Mouse (Mus musculus) cortical plate, adult 2 months (tissue): Measurements from ENCODE around the gene Usp4. TPM values are rescaled to one million over a fixed set of nuclear protein-coding genes. Genes with fewer than 3 reads are reported as not detected.

ENCODE experiments used
- H3K27ac ChIP-seq: fragments of 200-500 bp; 2 replicates; pipeline ENCODE4 v1.5.1; 2012; ENCODE audit warnings: low read length, control low read depth, inconsistent platforms; ENCODE audit not compliant: insufficient read depth
- H3K4me1 ChIP-seq: fragments of 200-500 bp; 2 replicates; pipeline ENCODE4 v1.6.1; 2011; ENCODE audit warnings: low read length; ENCODE audit not compliant: control insufficient read depth, insufficient read depth
- H3K4me3 ChIP-seq: fragments of 200-500 bp; 2 replicates; pipeline ENCODE4 v1.5.1; 2011; ENCODE audit warnings: mild to moderate bottlenecking, low read length, control low read depth; ENCODE audit not compliant: insufficient read depth
- CTCF ChIP-seq: fragments of 200-500 bp; IDR thresholded peaks from 2 replicates; pipeline ENCODE4 v1.5.1; 2011; ENCODE audit warnings: mild to moderate bottlenecking, control low read depth, low read length; ENCODE audit not compliant: insufficient read depth; ENCODE audit errors: extremely low read depth
- POLR2A ChIP-seq: fragments of 200-500 bp; IDR thresholded peaks from 2 replicates; pipeline ENCODE4 v1.6.1; 2011; ENCODE audit warnings: mild to moderate bottlenecking, low read length, control low read depth; ENCODE audit not compliant: insufficient read depth; ENCODE audit errors: extremely low read depth
- polyA plus RNA-seq: library from polyadenylated mRNA; depleted of rRNA; stranded (reverse); fragments of >200 nt; gene quantifications from 2 replicates; pipeline ENCODE4 v1.2.3, GENCODE M21; 2012; rRNA removed

Gene Usp4
- polyA plus RNA-seq, 1 experiment = 116 TPM

DNA sequence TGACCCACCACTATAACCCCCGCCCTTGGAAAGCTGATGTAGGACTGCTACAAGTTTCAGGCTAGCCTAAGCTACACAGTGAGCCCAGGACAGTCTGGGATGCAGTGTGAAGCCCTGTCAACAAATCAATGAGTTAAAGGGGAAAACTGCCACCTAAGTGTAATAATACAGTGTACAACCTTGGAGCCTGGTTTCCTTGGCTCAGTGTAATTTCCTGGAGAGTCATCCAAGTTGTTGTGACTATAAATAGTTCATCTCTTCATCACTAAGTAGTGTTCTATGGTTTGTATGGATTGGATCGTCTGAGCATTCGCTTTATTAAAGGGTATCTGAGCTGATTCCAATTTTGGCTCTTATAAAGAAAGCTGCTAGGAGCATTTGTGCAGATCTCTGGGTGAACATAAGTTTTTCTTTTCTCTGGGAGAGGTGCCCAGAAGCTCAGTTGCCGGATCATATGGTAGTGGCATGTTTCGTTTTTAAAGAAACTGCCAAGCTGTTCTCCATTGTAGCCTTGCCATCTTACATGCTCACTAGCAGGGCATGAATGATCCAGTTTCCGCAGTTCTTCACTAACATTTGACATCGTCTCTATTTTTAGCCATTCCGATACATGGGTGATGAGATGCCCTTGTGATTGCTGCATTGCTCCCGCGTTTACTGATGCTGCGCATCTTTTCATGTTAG lies 93.7 kb downstream of the Usp4 start:
- Histone ChIP-seq H3K4me3 (no peak overlapping the region), H3K27ac (no peak overlapping the region), H3K4me1 (peaks cover 6% of the 10 kb centered on the region)
- TF ChIP-seq POLR2A = no peak
- TF ChIP-seq CTCF = no peak

Other genes starting within 250 kb of the Usp4 start
- 105 and 106 TPM in 2 replicates for gene Bsn, start 157.5 kb upstream of the Usp4 start, polyA plus RNA-seq
- 31.2 and 33.5 TPM in 2 replicates for gene Dag1, start 83.9 kb upstream of the Usp4 start, polyA plus RNA-seq
- 101 and 102 TPM in 2 replicates for gene Nicn1, start 57.4 kb upstream of the Usp4 start, polyA plus RNA-seq
- gene Amt, start 51.0 kb upstream of the Usp4 start, polyA plus RNA-seq = 54.1 and 55.0 TPM in 2 replicates
- 167 and 176 TPM in 2 replicates for gene Rhoa, start 41.7 kb upstream of the Usp4 start, polyA plus RNA-seq
- gene Tcta, start 41.7 kb upstream of the Usp4 start, polyA plus RNA-seq = 53.0 and 55.6 TPM in 2 replicates
- 258 and 294 TPM in 2 replicates for gene Gpx1, start 8.9 kb upstream of the Usp4 start, polyA plus RNA-seq
- gene 1700102P08Rik, start 45.0 kb downstream of the Usp4 start, polyA plus RNA-seq = 1.1 TPM in 2 replicates
- gene Ccdc36, start 80.6 kb downstream of the Usp4 start, polyA plus RNA-seq = 0.33 and 0.66 TPM in 2 replicates
- gene BC048562, start 88.6 kb downstream of the Usp4 start, polyA plus RNA-seq = not detected in 2 replicates
- 19.9 and 22.3 TPM in 2 replicates for gene Ccdc71, start 112.7 kb downstream of the Usp4 start, polyA plus RNA-seq
- 44.9 and 46.1 TPM in 2 replicates for gene Klhdc8b, start 113.7 kb downstream of the Usp4 start, polyA plus RNA-seq
- gene Lamb2, start 131.9 kb downstream of the Usp4 start, polyA plus RNA-seq = 31.6 and 34.2 TPM in 2 replicates
- 169 and 173 TPM in 2 replicates for gene Usp19, start 142.7 kb downstream of the Usp4 start, polyA plus RNA-seq
- 110 TPM in 2 replicates for gene Qars, start 159.9 kb downstream of the Usp4 start, polyA plus RNA-seq
- 110 and 111 TPM in 2 replicates for gene Qrich1, start 169.0 kb downstream of the Usp4 start, polyA plus RNA-seq
- 62.2 and 63.6 TPM in 2 replicates for gene Impdh2, start 212.4 kb downstream of the Usp4 start, polyA plus RNA-seq
- 69.6 and 71.9 TPM in 2 replicates for gene Ndufaf3, start 219.6 kb downstream of the Usp4 start, polyA plus RNA-seq
- 224 and 245 TPM in 2 replicates for gene Dalrd3, start 222.0 kb downstream of the Usp4 start, polyA plus RNA-seq
- 70.9 and 74.9 TPM in 2 replicates for gene Wdr6, start 230.9 kb downstream of the Usp4 start, polyA plus RNA-seq
- 105 and 112 TPM in 2 replicates for gene P4htm, start 249.8 kb downstream of the Usp4 start, polyA plus RNA-seq